Mouse (Mus musculus) neural tube, embryonic 11.5 days (tissue): Measurements from ENCODE around the gene Scgb2a2. TPM values are rescaled to one million over a fixed set of nuclear protein-coding genes. Genes with fewer than 3 reads are reported as not detected.
"Not testable (repeated sequence)": the region's sequence is repeated elsewhere in the genome, so short reads cannot be mapped to it uniquely, and the experiment has no call there.

Experiments
- ATAC-seq: fragments of 200-750 bp; cut with Nextera tagmentation; 2 replicates; pipeline ENCODE4 v1.8.0; 2017; ENCODE audit warnings: moderate number of reproducible peaks, mild to moderate bottlenecking, moderate TSS enrichment, moderate library complexity; ENCODE audit not compliant: insufficient read depth, low FRiP score, low TSS enrichment
- DNase-seq: peaks from one replicate; pipeline ENCODE4 v3.0.0-alpha.2; 2015; ENCODE audit warnings: low spot score
- H3K27ac ChIP-seq: fragments of 300-500 bp; sonication (generic); 2 replicates; pipeline ENCODE4 v1.5.1; 2014; ENCODE audit warnings: low read depth, mild to moderate bottlenecking, low read length
- H3K27me3 ChIP-seq: fragments of 300-500 bp; sonication (generic); 2 replicates; pipeline ENCODE4 v1.6.1; 2014; ENCODE audit warnings: mild to moderate bottlenecking, low read length, mixed read lengths; ENCODE audit not compliant: control insufficient read depth, insufficient read depth
- H3K36me3 ChIP-seq: fragments of 300-500 bp; sonication (generic); 2 replicates; pipeline ENCODE4 v1.6.1; 2014; ENCODE audit warnings: mild to moderate bottlenecking, low read length, moderate library complexity, mixed read lengths; ENCODE audit not compliant: control insufficient read depth, insufficient read depth
- H3K4me1 ChIP-seq: fragments of 300-500 bp; sonication (generic); 2 replicates; pipeline ENCODE4 v1.6.1; 2014; ENCODE audit warnings: low read length, mixed read lengths; ENCODE audit not compliant: control insufficient read depth, insufficient read depth
- H3K4me2 ChIP-seq: fragments of 300-500 bp; sonication (generic); 2 replicates; pipeline ENCODE4 v1.6.1; 2014; ENCODE audit warnings: low read depth, mild to moderate bottlenecking, moderate library complexity
- H3K4me3 ChIP-seq: fragments of 300-500 bp; sonication (generic); 2 replicates; pipeline ENCODE4 v1.5.1; 2014; ENCODE audit warnings: low read depth, low read length
- H3K9ac ChIP-seq: fragments of 300-500 bp; sonication (generic); 2 replicates; pipeline ENCODE4 v1.6.1; 2014; ENCODE audit warnings: mild to moderate bottlenecking, low read length
- H3K9me3 ChIP-seq: fragments of 300-500 bp; sonication (generic); 2 replicates; pipeline ENCODE4 v1.6.1; 2016; ENCODE audit warnings: low read length; ENCODE audit not compliant: control insufficient read depth
- WGBS: fragments of 180-500 bp; shearing (Covaris S2); extraction: QIAGEN DNeasy Blood & Tissue Kit; methylation state at CpG from one replicate; pipeline ENCODE4 v1.1.7; 2014; 5-methylcytosine and 5-hydroxymethylcytosine counted together
- polyA plus RNA-seq: library from polyadenylated mRNA; unstranded; fragments of >200 nt; fragmentation: Nextera tagmentation; extraction: Ambion mirVana; gene quantifications from 2 replicates; pipeline ENCODE4 v1.2.1, GENCODE M21; 2014

Gene Scgb2a2
- polyA plus RNA-seq, 1 experiment from 2014 or later, result not detected

- H3K4me1 ChIP-seq, result no peaks in the 10 kb centered on the region
- no peak overlapping the region for H3K4me3 ChIP-seq
- WGBS, result 89% methylated on average over 1 of the region's 1 CpGs
- H3K9ac ChIP-seq, result no peak overlapping the region
- H3K4me2 ChIP-seq, result no peak overlapping the region
- H3K9me3 ChIP-seq, result no peaks in the 10 kb centered on the region
- no peak overlapping the region for H3K27ac ChIP-seq
- ATAC-seq, result no peak
- DNase-seq, result no peak
- H3K36me3 ChIP-seq, result peaks cover 24% of the 10 kb centered on the region
- no peaks in the 10 kb centered on the region for H3K27me3 ChIP-seq
Measured at GRCm38 (mm10) chr19:9886348-9886747, 39.0 kb downstream of the Scgb2a2 start.

GRCm38 (mm10) chr19:9886771-9887170 is 39.4 kb downstream of the Scgb2a2 start:
- ATAC-seq (no peak), DNase-seq (no peak)
- Histone ChIP-seq H3K9me3 (no peaks in the 10 kb centered on the region), H3K4me1 (no peaks in the 10 kb centered on the region), H3K27me3 (no peaks in the 10 kb centered on the region), H3K4me3 (no peak overlapping the region), H3K27ac (no peak overlapping the region), H3K36me3 (peaks cover 22% of the 10 kb centered on the region), H3K9ac (no peak overlapping the region), H3K4me2 (no peak overlapping the region)
- 97% methylated on average over 8 of the region's 8 CpGs for WGBS

DNA sequence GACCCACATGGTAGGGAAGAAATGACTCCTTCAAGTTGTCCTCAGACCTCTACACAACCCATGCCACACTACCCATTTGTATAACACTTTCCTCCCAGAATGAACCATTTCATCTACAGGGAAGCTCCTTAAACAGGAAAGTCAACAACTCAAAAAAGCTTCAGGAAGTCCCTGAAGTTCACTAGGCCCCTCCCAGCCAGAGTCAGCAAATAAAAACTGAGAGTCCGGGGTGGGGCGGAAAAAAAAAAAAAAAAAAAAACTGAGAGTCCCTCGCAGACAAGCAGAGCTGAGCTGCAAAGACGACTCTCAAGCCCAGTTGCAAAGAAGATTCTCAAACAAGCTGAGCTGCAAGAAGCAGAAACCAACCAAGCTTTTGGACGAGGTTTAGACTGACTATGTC is 48.7 kb downstream of the Scgb2a2 start:
- no peak overlapping the region for H3K4me3 ChIP-seq
- ATAC-seq (no peak), DNase-seq (no peak)
- WGBS, result 74% methylated on average over 5 of the region's 5 CpGs
- no peaks in the 10 kb centered on the region for H3K9me3 ChIP-seq
- H3K4me1 ChIP-seq, result peaks cover 16% of the 10 kb centered on the region
- peaks cover 10% of the 10 kb centered on the region for H3K36me3 ChIP-seq
- H3K27me3 ChIP-seq, result no peaks in the 10 kb centered on the region
- H3K9ac ChIP-seq, result no peak overlapping the region
- H3K4me2 ChIP-seq, result no peak overlapping the region
- H3K27ac ChIP-seq, result no peak overlapping the region

DNA sequence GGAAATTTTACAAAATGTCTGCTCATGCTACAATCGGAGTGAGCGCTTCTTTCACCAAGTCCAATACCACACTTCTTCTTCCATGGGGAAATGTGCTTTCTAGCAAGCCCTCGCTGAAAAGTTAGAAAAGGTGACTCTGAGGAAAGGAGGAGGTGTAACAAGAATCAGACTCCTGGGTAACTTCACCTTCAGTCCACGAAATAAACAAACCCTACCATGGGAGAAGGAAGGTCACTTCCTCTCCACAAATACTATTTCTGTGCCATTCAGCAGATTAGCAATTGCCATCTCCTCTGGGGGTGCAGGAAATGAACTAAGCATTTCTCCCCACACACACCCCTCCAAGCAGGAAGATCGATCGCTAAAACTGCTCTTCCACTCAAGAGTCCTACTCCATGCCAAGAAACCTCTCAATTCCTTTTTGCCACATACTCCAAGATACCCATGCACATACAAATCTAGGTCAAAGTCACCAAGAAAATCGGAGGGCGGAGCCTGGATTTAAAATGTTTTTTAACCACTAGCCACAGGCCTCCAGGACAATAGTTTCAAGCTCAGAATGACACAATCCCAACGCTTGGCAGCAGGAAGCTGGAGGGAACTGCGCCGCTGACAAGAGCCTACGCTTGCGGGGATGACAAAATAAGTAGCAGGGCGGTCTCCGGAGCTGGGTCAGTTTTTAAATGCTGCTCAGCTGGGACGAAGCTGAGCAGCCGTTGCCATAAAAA is 51.1 kb downstream of the Scgb2a2 start:
- H3K4me3 ChIP-seq, result peak overlapping the region; percentile 91
- no peaks in the 10 kb centered on the region for H3K9me3 ChIP-seq
- peak overlapping the region; percentile 73 for H3K9ac ChIP-seq
- no peaks in the 10 kb centered on the region for H3K27me3 ChIP-seq
- peak overlapping the region; percentile 36; the same call in 1 of the 2 replicates for H3K27ac ChIP-seq
- peaks cover 16% of the 10 kb centered on the region for H3K4me1 ChIP-seq
- no peak for ATAC-seq
- H3K36me3 ChIP-seq, result peaks cover 6% of the 10 kb centered on the region
- H3K4me2 ChIP-seq, result peak overlapping the region; percentile 64
- 11% methylated on average over 17 of the region's 17 CpGs for WGBS
- DNase-seq, result peak; percentile 23

DNA sequence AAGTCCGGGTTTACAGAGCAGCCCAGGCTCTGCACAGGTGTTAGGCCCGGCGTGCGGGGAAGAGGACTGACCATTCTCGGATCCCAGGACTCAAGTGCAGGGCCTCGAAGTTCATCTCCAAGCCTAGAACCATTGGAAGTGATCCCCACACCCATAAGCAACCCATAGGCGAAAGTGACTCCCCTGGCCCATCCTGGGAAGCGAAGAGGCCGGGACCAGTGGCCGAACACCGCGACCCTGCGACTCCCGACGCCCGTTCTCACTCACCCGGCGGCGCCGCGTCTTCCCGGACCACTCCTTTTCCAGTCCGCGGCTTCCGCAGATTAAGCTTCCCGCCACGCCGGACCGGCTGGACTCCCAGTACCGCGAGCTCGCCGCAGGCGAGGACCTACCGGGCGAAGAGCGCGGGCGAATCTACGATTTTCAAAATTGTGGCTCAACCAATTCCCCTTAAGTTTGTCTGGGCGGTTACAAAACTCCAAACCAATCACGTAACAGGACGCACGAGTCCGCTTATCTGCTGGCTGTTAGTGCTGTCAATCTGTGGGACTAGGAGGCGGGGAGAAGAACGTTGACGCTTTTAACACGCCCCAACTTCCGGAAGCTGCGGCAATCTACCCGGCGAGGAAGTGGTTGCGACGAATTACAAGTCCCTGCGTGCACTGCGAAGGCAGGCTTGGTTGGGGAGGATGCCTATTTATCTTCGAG is 51.9 kb downstream of the Scgb2a2 start, which contains the start of gene Incenp:
Gene Incenp (minus strand): TSS at position 480 of the 708 bp plus-strand sequence.
- Histone ChIP-seq H3K9me3 (no peaks in the 10 kb centered on the region), H3K4me1 (peaks cover 16% of the 10 kb centered on the region), H3K36me3 (peaks cover 3% of the 10 kb centered on the region), H3K4me3 (peak within 1 kb of the TSS; percentile 91), H3K4me2 (peak within 1 kb of the TSS; percentile 64), H3K9ac (peak within 1 kb of the TSS; percentile 73), H3K27ac (peak within 1 kb of the TSS; percentile 36), H3K27me3 (no peaks in the 10 kb centered on the region)
- ATAC-seq (peak; percentile 98), DNase-seq (peak; percentile 93)
- WGBS, result under 1% methylated on average over 58 of the region's 58 CpGs

DNA sequence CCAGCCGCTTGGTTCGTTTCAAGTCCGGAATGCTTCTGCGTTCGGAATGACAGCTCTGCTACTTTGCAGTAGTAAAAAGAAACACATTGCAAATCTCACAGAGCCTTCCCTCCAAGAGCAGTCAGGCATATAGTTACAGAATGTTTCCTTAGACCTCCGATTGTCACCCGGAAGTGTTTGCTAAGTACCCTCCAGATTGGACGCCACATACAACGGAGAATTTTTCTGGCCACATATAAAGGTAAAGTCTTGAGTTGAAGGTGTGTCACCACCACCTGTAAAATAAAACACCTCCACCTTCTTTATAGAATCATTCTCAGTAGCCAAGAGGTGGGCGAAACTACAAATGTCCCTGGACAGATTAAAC is 52.4 kb downstream of the Scgb2a2 start:
- Histone ChIP-seq H3K4me2 (peak overlapping the region; percentile 48), H3K27ac (peak overlapping the region; percentile 24; the same call in 1 of the 2 replicates), H3K27me3 (no peaks in the 10 kb centered on the region), H3K9ac (peak overlapping the region; percentile 56), H3K9me3 (no peaks in the 10 kb centered on the region), H3K4me1 (peaks cover 16% of the 10 kb centered on the region), H3K36me3 (no peaks in the 10 kb centered on the region), H3K4me3 (peak overlapping the region; percentile 91)
- WGBS, result 8% methylated on average over 10 of the region's 10 CpGs
- ATAC-seq (peak; percentile 77), DNase-seq (no peak)

DNA sequence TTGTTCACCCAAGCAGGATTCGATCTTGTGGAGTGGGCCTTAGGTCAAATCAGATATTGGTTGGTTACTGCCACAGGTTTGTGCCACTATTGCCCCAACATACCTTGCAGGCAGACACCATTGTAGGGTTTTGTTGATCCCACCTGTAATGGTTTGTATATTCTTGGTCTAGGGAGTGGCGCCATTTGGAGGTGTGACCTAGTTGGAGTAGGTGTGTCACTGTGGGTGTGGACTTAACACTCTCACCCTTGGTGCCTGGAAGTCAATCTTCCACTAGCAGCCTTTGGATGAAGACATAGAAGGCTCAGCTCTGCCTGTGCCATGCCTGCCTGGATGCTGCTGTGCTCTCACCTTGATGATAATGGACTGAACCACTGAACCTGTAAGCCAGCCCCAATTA is 53.3 kb downstream of the Scgb2a2 start:
- H3K9ac ChIP-seq, H3K4me3 ChIP-seq, DNase-seq, ATAC-seq, H3K27ac ChIP-seq, H3K27me3 ChIP-seq, H3K9me3 ChIP-seq, H3K36me3 ChIP-seq, H3K4me2 ChIP-seq: not testable (repeated sequence)
- H3K4me1 ChIP-seq, result peaks cover 16% of the 10 kb centered on the region
- 90% methylated on average over 2 of the region's 2 CpGs for WGBS
